17 mouse cellular contexts compared by ENCODE assay signal in genomic region chr4:105338131-105338530, GRCm38 (mm10).
DNase-seq lines count a peak whose midpoint lies in the region; ATAC-seq and TF ChIP-seq lines count a peak whose summit lies in the region.
"Had no signal": no experiment of that assay in that cellular context is flagged by ENCODE, and none has a peak within 500 bp of the region (broad histone marks: within the 10 kb centered on the region; RNA-seq: fewer than 3 reads in every experiment).

No protein-coding gene starts in this region.

- H3K36me3 ChIP-seq in stomach, postnatal 0 days (ENCODE audit: control insufficient read depth, insufficient read depth, low read length): no peaks in the 10 kb centered on the region
- H3K36me3 ChIP-seq: embryonic facial prominence, embryonic 10.5 days; embryonic facial prominence, embryonic 12.5 days; forebrain, embryonic 12.5 days had no signal

- no peak overlapping the region for H3K27ac ChIP-seq in stomach, postnatal 0 days (replicated peaks)
- H3K27ac ChIP-seq: embryonic facial prominence, embryonic 10.5 days; embryonic facial prominence, embryonic 12.5 days; forebrain, embryonic 12.5 days had no signal

- no peak overlapping the region for H3K4me2 ChIP-seq in stomach, postnatal 0 days (replicated peaks; ENCODE audit: low read depth)
- H3K4me2 ChIP-seq: embryonic facial prominence, embryonic 12.5 days; forebrain, embryonic 12.5 days had no signal

- H3K4me3 ChIP-seq in stomach, postnatal 0 days (ENCODE audit: low read depth, low read length): no peak overlapping the region
- H3K4me3 ChIP-seq: embryonic facial prominence, embryonic 10.5 days; embryonic facial prominence, embryonic 12.5 days; forebrain, embryonic 12.5 days had no signal

- no peak overlapping the region for H3K9ac ChIP-seq in stomach, postnatal 0 days (ENCODE audit: low read length)
- H3K9ac ChIP-seq: embryonic facial prominence, embryonic 12.5 days; forebrain, embryonic 12.5 days had no signal

- DNase-seq in urinary bladder, postnatal 14 days (ENCODE audit: low spot score): peak; percentile 54
- no peak for DNase-seq in urinary bladder, postnatal 10 days (ENCODE audit: low spot score)
- DNase-seq in adipocyte (ENCODE audit: low spot score): peak; percentile 43
- peak; percentile 20 for DNase-seq in stomach, postnatal 0 days (ENCODE audit: low spot score)
- no peak for DNase-seq in kidney, adult 11 months
- DNase-seq: adrenal gland, adult 8-10 months; adrenal gland, postnatal 36 days; cerebellum, adult 11-12 months; cerebellum, adult 2 months; cerebellum, adult 9-10 months; cerebellum, postnatal 10 days; cerebellum, postnatal 25 days had no signal

- no peaks in the 10 kb centered on the region for H3K27me3 ChIP-seq in stomach, postnatal 0 days (ENCODE audit: control insufficient read depth, insufficient read depth, low read length)
- H3K27me3 ChIP-seq: embryonic facial prominence, embryonic 12.5 days; forebrain, embryonic 12.5 days had no signal

- no peak for TF ChIP-seq CTCF in stomach, postnatal 0 days (IDR thresholded peaks at IDR 0.05; ENCODE audit: low read depth)

- WGBS in stomach, postnatal 0 days: 55% methylated on average over 7 of the region's 7 CpGs

- no peaks in the 10 kb centered on the region for H3K9me3 ChIP-seq in stomach, postnatal 0 days (ENCODE audit: control insufficient read depth, low read length)
- H3K9me3 ChIP-seq: embryonic facial prominence, embryonic 10.5 days; embryonic facial prominence, embryonic 12.5 days; forebrain, embryonic 12.5 days had no signal

- ATAC-seq in stomach, postnatal 0 days (ENCODE audit: low FRiP score, low TSS enrichment): peak; percentile 30; the same call in 1 of the 2 replicates
- ATAC-seq: forebrain, embryonic 14.5 days; forebrain, embryonic 16.5 days had no signal

- H3K4me1 ChIP-seq in stomach, postnatal 0 days (replicated peaks; ENCODE audit: control insufficient read depth, insufficient read depth): no peaks in the 10 kb centered on the region
- H3K4me1 ChIP-seq: forebrain, embryonic 12.5 days had no signal

- no peak for TF ChIP-seq EP300 in stomach, postnatal 0 days (optimal IDR thresholded peaks at IDR 0.05)

Comparison
In these comparisons a context has a peak if more than half of its experiments do, and no peak if none do; other contexts are left out.
1. DNase-seq: peak in urinary bladder, postnatal 14 days (single experiment), adipocyte (single experiment) and stomach, postnatal 0 days (single experiment); none in urinary bladder, postnatal 10 days (single experiment) and kidney, adult 11 months (single experiment).